Mouse (Mus musculus): ENCODE measurements at regions not wholly inside any gene's neighbourhood (a gene's known extent, or its start where the extent isn't known, plus 50 kb on each side); places are given as distances from the start of the nearest gene placed in this dataset.
A peak's percentile ranks its signal among the peaks of the same experiment; 100 is the strongest.

- TF ChIP-seq CTCF (IDR thresholded peaks at IDR 0.05; ENCODE audit: low read depth, low read length), result no peak
- no peak for TF ChIP-seq POLR2A (IDR thresholded peaks at IDR 0.05; ENCODE audit: borderline replicate concordance, low read depth, low read length)
- Histone ChIP-seq H3K4me3 (ENCODE audit: insufficient read depth, low read length) (no peak overlapping the region), H3K27ac (ENCODE audit: insufficient read depth, low read depth, low read length) (no peak overlapping the region), H3K4me1 (ENCODE audit: control insufficient read depth, insufficient read depth, low read length) (no peaks in the 10 kb centered on the region)
Observed at GRCm38 (mm10) chr5:90706350-90706749, 52.8 kb upstream of the Cxcl5 start.

- TF ChIP-seq POLR2A (IDR thresholded peaks at IDR 0.05; ENCODE audit: borderline replicate concordance, low read depth, low read length) (no peak), CTCF (IDR thresholded peaks at IDR 0.05; ENCODE audit: low read depth, low read length) (no peak)
- Histone ChIP-seq H3K4me1 (ENCODE audit: control insufficient read depth, insufficient read depth, low read length) (peaks cover 14% of the 10 kb centered on the region), H3K4me3 (ENCODE audit: insufficient read depth, low read length) (no peak overlapping the region), H3K27ac (ENCODE audit: insufficient read depth, low read depth, low read length) (no peak overlapping the region)
Observed at GRCm38 (mm10) chr5:90703653-90704052, 55.5 kb upstream of the Cxcl5 start.

- Histone ChIP-seq H3K27ac (ENCODE audit: insufficient read depth, low read depth, low read length) (peak overlapping the region; percentile 38), H3K4me1 (ENCODE audit: control insufficient read depth, insufficient read depth, low read length) (peaks cover 30% of the 10 kb centered on the region), H3K4me3 (ENCODE audit: insufficient read depth, low read length) (no peak overlapping the region)
- no peak for TF ChIP-seq POLR2A (IDR thresholded peaks at IDR 0.05; ENCODE audit: borderline replicate concordance, low read depth, low read length)
- no peak for TF ChIP-seq CTCF (IDR thresholded peaks at IDR 0.05; ENCODE audit: low read depth, low read length)
Observed at GRCm38 (mm10) chr5:90700178-90700577, 59.0 kb upstream of the Cxcl5 start.

- no peak overlapping the region for H3K4me3 ChIP-seq (ENCODE audit: insufficient read depth, low read length)
- no peak for TF ChIP-seq CTCF (IDR thresholded peaks at IDR 0.05; ENCODE audit: low read depth, low read length)
- TF ChIP-seq POLR2A (IDR thresholded peaks at IDR 0.05; ENCODE audit: borderline replicate concordance, low read depth, low read length), result no peak
- H3K27ac ChIP-seq (ENCODE audit: insufficient read depth, low read depth, low read length), result peak overlapping the region; percentile 17; the same call in 1 of the 2 replicates
- peaks cover 40% of the 10 kb centered on the region for H3K4me1 ChIP-seq (ENCODE audit: control insufficient read depth, insufficient read depth, low read length)
Observed at GRCm38 (mm10) chr5:90696064-90696463, 55.6 kb upstream of the Rassf6 start.

- Histone ChIP-seq H3K27ac (ENCODE audit: insufficient read depth, low read depth, low read length) (no peak overlapping the region), H3K4me3 (ENCODE audit: insufficient read depth, low read length) (no peak overlapping the region), H3K4me1 (ENCODE audit: control insufficient read depth, insufficient read depth, low read length) (peaks cover 36% of the 10 kb centered on the region)
- TF ChIP-seq CTCF (IDR thresholded peaks at IDR 0.05; ENCODE audit: low read depth, low read length), result no peak
- no peak for TF ChIP-seq POLR2A (IDR thresholded peaks at IDR 0.05; ENCODE audit: borderline replicate concordance, low read depth, low read length)
Observed at GRCm38 (mm10) chr5:90694431-90694830, 54.0 kb upstream of the Rassf6 start.

- H3K4me1 ChIP-seq (ENCODE audit: control insufficient read depth, insufficient read depth, low read length), result peaks cover 34% of the 10 kb centered on the region
- no peak overlapping the region for H3K27ac ChIP-seq (ENCODE audit: insufficient read depth, low read depth, low read length)
- no peak for TF ChIP-seq CTCF (IDR thresholded peaks at IDR 0.05; ENCODE audit: low read depth, low read length)
- TF ChIP-seq POLR2A (IDR thresholded peaks at IDR 0.05; ENCODE audit: borderline replicate concordance, low read depth, low read length), result no peak
- no peak overlapping the region for H3K4me3 ChIP-seq (ENCODE audit: insufficient read depth, low read length)
Observed at GRCm38 (mm10) chr5:90690746-90691145, 50.3 kb upstream of the Rassf6 start.

Data from bone marrow macrophage, adult 2 months (primary cell).